In genomic region chr9:115031046-115031445, GRCm38 (mm10) we compare ENCODE assay signal across 6 mouse cellular contexts. TPM values are rescaled to one million over a fixed set of nuclear protein-coding genes. Genes with fewer than 3 reads are reported as not detected.
DNase-seq lines count a peak whose midpoint lies in the region.
"Not testable (repeated sequence)": the region's sequence is repeated elsewhere in the genome, so short reads cannot be mapped to it uniquely, and the experiment has no call there.
"Had no signal": no experiment of that assay in that cellular context is flagged by ENCODE, and none has a peak within 500 bp of the region (broad histone marks: within the 10 kb centered on the region; RNA-seq: fewer than 3 reads in every experiment).

No protein-coding gene starts in this region.

- H3K36me3 ChIP-seq in ES-E14 (ENCODE audit: control insufficient read depth, insufficient read depth, low read length, poor library complexity, severe bottlenecking), result not testable (repeated sequence)

- peaks cover 12 to 32% of the 10 kb centered on the region in 2 experiments for H3K4me1 ChIP-seq in ES-E14 (ENCODE audit: control insufficient read depth in 2 of 2, insufficient read depth in 2 of 2, low read length in 2 of 2, poor library complexity in 1 of 2)

- peak overlapping the region; percentile 76; the same call in 1 of the 2 replicates for H3K27ac ChIP-seq in ES-E14 (ENCODE audit: insufficient read depth, low read depth, low read length, poor library complexity, severe bottlenecking)

- DNase-seq in ES-CJ7 (ENCODE audit: low read depth, low spot score) (peak; percentile 71), R1 (ENCODE audit: low read depth, low spot score) (peak; percentile 75), ZHBTc4 (ENCODE audit: low read depth, low spot score) (peak; percentile 68)
- not testable (repeated sequence) for DNase-seq in ES-E14 (ENCODE audit: low read depth, low spot score)

- H3K9ac ChIP-seq in ES-E14 (ENCODE audit: insufficient read depth, low read depth, low read length, poor library complexity, severe bottlenecking), result not testable (repeated sequence)

- H3K9me3 ChIP-seq in ES-E14 (ENCODE audit: control insufficient read depth, insufficient read depth, low read depth, low read length), result not testable (repeated sequence)

- H3K4me3 ChIP-seq in ES-E14 (ENCODE audit: insufficient read depth in 1 of 2, low read depth in 1 of 2, low read length in 2 of 2, poor library complexity in 1 of 2, severe bottlenecking in 1 of 2), result not testable (repeated sequence)

- in situ Hi-C loops in ES-E14 (cut with MboI; ENCODE audit: low sequenced_read_pairs in 2 of 2, unreplicated experiment in 2 of 2), result not testable (repeated sequence)

RNA-seq across cellular contexts. Expression of gene Rps27rt, which starts 48.5 kb away (rescaled TPM):
- total RNA-seq in ES-E14 (2012; rRNA removed), result 171 and 181 TPM in 2 replicates

RNA-seq across cellular contexts. Expression of gene Osbpl10, which starts 52.7 kb away (rescaled TPM):
- 15.2 and 18.4 TPM in 2 replicates for total RNA-seq in ES-E14 (2012; rRNA removed)
- total RNA-seq: CH12.LX, MEL had no signal
